Mouse (Mus musculus) olfactory bulb, adult 2 months (tissue): ENCODE data around the gene Gm48551. TPM values are rescaled to one million over a fixed set of nuclear protein-coding genes. Genes with fewer than 3 reads are reported as not detected.

Experiments used
- H3K27ac ChIP-seq: fragments of 200-500 bp; 2 replicates; pipeline ENCODE4 v1.5.1; 2012; ENCODE audit warnings: low read depth, low read length; ENCODE audit not compliant: insufficient read depth
- H3K4me1 ChIP-seq: fragments of 200-500 bp; 2 replicates; pipeline ENCODE4 v1.6.1; 2012; ENCODE audit warnings: low read length; ENCODE audit not compliant: control insufficient read depth, insufficient read depth
- H3K4me3 ChIP-seq: fragments of 200-500 bp; 2 replicates; pipeline ENCODE4 v1.5.1; 2012; ENCODE audit warnings: mild to moderate bottlenecking, low read depth, low read length, moderate library complexity; ENCODE audit not compliant: insufficient read depth
- CTCF ChIP-seq: fragments of 200-500 bp; IDR thresholded peaks from 2 replicates; pipeline ENCODE4 v1.5.1; 2012; ENCODE audit warnings: low read depth, mild to moderate bottlenecking, low read length, moderate library complexity; ENCODE audit not compliant: insufficient read depth
- POLR2A ChIP-seq: fragments of 200-500 bp; IDR thresholded peaks from 2 replicates; pipeline ENCODE4 v1.6.1; 2012; ENCODE audit warnings: mild to moderate bottlenecking, low read depth, low read length, moderate library complexity; ENCODE audit not compliant: insufficient read depth
- WGBS: fragments of 180-500 bp; shearing (Covaris S2); methylation state at CpG from one replicate; pipeline ENCODE4 v1.1.7; 2018; 5-methylcytosine and 5-hydroxymethylcytosine counted together
- polyA plus RNA-seq: library from polyadenylated mRNA; stranded (reverse); fragments of >200 nt; gene quantifications from 2 replicates; pipeline ENCODE4 v1.2.4, GENCODE M21; 2012; ENCODE audit warnings: low replicate concordance; ENCODE audit not compliant: missing spikeins, insufficient read depth, insufficient read length

Gene Gm48551
- polyA plus RNA-seq, 1 experiment = not detected

DNA sequence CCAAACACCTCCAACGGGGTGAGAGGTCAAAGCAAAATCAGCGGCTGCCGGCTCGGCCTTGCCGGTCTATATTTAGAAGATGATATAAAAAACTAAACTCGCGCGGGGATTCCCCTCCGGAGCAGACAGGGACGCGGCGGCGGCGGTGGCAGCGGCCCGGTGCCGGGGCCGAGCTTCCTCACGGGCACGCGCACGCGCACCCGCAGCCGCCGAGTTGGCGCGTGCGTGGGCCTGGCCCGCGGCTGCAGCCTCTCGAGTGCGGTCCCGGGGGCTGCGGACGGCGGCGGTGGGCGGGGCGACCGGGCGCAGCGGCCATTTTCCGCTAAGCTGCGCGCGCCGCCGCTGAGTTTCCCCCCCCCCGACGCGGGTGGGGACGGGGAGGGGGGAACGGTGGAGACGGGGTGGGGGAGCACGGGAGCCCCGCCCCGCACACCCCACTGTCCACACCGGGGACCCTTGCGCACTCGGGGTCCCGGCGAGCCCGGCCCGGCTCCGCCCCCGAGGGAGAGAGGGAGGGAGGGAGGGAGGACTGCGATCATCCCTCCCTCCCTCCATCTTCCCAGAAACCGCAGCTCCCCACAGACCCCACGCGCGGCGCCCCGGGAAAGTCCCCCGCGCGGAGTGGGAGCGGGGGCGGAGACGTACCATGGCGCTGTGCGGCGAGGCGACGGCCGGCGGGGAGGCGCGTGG is 46.0 kb downstream of the Gm48551 start:
- H3K27ac ChIP-seq = peak overlapping the region; percentile 87
- 0 out of 2 replicates have a peak, but pooled peaks have one; percentile 7 for TF ChIP-seq POLR2A
- no peak for TF ChIP-seq CTCF
- H3K4me1 ChIP-seq = peaks cover 65% of the 10 kb centered on the region
- 1% methylated on average over 81 of the region's 89 CpGs for WGBS
- H3K4me3 ChIP-seq = peak overlapping the region; percentile 86

DNA sequence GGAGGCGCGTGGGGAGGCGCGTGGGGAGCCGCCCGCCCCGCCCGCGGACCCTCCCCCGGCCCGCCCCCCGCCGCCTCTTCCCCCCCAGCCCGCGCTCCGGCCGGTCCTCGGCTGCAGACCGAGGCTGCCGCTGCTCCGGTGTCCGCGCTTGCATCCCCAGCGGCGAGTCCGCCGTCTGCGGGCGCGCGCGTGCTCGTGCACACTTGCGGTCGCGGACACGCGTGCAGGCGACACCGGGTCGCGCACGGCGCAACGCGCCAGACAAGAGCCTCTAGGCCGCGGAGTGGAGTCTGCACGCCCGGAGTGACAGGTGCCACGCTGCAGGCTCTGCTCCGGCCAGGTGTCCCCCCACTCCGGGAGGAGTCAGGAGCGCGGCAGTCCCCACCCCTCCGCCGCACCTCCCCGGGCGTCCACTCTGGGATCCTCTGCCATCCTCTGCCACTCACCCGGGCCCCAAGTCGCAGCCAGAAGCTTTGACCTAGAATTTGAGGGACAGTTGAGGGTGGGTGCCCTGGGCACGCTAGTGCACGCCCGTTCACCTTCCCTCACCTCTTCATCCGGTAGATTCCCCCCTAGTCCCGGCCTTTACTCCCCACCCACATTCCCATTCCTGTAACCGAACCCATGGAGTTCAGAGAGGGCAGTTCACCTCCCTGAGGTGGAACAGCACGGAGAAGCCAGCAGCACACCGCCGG is 46.7 kb downstream of the Gm48551 start:
- 2% methylated on average over 55 of the region's 70 CpGs for WGBS
- peak overlapping the region; percentile 87 for H3K27ac ChIP-seq
- TF ChIP-seq CTCF (no peak), POLR2A (peak; percentile 73)
- peaks cover 60% of the 10 kb centered on the region for H3K4me1 ChIP-seq
- peak overlapping the region; percentile 86 for H3K4me3 ChIP-seq

DNA sequence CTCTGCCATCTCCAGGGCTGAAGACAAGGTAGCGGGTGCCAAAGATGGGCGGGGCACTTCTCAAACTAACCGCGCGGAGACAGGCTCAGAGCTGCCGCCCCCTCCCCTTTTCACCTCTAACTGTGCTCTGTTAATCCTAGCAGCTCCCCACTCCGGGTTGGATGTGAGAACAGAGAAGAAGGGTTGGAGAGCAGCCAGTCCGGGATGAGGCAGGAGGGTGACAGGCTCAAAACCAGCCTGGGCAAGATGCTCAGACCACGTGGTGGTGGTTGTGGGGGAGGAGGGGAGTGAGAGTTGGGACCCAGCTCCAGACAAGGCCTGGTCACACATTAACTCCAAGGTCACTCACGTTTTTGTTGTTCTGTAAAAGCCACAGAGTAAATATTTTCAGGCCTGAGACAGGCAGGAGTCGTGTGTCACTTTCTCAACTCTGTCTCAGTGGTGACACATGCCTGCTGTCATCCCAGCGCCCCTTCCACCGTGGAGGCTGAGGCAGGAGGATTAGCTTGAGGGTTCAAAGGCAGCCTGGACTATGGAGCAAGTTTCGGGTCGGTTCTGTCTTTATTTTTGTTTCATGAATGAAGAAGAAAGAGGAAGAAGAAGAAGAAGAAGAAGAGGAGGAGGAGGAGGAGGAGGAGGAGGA is 47.4 kb downstream of the Gm48551 start:
- H3K4me3 ChIP-seq = peak overlapping the region; percentile 86
- TF ChIP-seq CTCF = no peak
- TF ChIP-seq POLR2A = no peak
- peaks cover 53% of the 10 kb centered on the region for H3K4me1 ChIP-seq
- WGBS = 21% methylated on average over 15 of the region's 15 CpGs
- peak overlapping the region; percentile 83; the same call in 1 of the 2 replicates for H3K27ac ChIP-seq

DNA sequence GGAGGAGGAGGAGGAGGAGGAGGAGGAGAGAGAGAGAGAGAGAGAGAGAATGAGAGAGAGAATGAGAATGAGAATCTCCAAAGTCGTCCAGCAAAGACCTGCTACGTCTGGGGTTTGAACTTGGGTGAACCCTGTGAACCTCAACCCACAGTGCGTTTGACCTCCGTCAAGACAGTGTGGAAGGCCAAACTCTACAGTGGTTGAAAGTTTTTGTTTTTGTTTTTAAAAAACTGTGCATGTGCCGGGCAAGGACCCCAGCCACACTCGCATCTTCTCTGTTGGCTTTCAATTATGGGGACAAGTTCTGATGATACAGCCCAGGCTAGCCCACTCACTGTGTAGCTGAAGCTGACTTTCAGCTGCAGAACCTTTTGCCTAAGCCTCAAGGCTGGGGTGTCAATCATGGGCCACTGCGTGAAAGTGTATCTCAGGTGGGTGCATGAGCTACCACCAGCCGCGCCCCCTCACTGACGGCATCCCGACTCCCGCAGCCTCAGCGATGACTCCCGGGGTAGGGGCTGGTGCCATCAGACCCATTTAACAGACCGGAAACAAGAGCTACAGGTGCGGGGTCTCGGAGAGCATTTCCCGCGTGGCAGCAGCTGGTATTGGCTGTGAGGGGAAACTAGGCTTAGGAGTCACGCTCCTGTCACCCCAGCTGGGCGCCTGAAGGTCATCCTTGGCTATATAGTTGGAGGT is 48.1 kb downstream of the Gm48551 start:
- Histone ChIP-seq H3K4me3 (peak overlapping the region; percentile 23), H3K4me1 (peaks cover 47% of the 10 kb centered on the region), H3K27ac (peak overlapping the region; percentile 29)
- 53% methylated on average over 21 of the region's 21 CpGs for WGBS
- TF ChIP-seq POLR2A = no peak
- peak; percentile 50; the same call in 1 of the 2 replicates for TF ChIP-seq CTCF

DNA sequence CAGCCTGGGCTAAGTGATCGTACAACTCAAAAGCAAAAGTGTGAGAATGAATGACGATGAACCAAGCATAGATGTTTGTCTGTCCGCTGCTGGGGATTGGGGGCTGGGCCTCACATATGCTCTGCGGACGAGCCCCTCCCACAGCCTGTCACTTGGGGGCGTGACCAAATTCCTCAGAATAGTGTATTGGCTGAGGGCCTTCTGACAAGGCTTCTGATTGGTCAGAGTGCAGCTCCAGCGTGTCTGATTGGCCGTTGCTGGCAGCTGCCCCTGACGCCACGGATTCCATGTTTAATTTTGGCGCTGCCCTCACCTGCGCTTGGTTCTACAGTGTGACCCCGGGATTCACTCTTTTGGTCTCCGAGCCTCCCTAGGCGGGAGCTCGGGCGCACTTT is 48.6 kb downstream of the Gm48551 start:
- Histone ChIP-seq H3K27ac (peak overlapping the region; percentile 56), H3K4me1 (peaks cover 45% of the 10 kb centered on the region), H3K4me3 (peak overlapping the region; percentile 38)
- 1% methylated on average over 17 of the region's 17 CpGs for WGBS
- no peak for TF ChIP-seq POLR2A

DNA sequence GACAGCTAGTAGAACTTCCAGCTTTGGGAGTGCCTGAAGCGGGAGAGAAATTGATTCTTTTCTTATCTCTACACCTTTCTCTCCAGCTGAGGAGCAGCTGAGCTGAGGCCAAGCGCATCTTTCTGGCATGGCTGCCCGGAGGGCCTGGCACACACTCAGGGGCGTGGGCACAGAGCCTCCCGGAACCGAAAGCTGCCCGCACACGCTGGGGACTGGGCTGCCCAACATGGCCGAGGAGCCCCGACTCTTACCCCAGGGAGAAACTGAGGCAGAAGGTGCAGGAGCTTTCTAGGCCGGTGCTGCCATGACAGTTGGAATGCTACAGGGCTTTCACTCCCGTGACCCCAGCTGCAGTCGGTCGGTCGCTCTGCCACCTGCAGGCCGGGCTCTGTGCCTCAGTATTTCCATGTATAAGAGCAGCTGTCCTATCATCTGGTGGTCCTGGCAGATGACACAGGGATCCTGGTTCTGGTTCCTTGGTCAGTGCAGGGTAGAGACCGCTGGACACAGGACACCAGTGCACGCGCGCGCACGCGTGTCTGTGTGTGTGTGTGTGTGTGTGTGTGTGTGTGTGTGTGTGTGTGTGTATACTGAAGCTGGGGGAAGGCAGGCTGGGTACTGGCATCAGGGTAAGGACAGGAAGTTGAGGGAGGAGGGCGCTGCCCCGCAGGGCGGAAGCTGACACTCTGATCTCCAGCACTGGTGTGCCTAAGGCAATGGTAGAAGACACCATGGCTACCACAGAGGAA is 49.4 kb downstream of the Gm48551 start:
- TF ChIP-seq POLR2A (no peak), CTCF (no peak)
- H3K27ac ChIP-seq = peak overlapping the region; percentile 56; the same call in 1 of the 2 replicates
- H3K4me1 ChIP-seq = peaks cover 45% of the 10 kb centered on the region
- 57% methylated on average over 26 of the region's 26 CpGs for WGBS
- H3K4me3 ChIP-seq = no peak overlapping the region

DNA sequence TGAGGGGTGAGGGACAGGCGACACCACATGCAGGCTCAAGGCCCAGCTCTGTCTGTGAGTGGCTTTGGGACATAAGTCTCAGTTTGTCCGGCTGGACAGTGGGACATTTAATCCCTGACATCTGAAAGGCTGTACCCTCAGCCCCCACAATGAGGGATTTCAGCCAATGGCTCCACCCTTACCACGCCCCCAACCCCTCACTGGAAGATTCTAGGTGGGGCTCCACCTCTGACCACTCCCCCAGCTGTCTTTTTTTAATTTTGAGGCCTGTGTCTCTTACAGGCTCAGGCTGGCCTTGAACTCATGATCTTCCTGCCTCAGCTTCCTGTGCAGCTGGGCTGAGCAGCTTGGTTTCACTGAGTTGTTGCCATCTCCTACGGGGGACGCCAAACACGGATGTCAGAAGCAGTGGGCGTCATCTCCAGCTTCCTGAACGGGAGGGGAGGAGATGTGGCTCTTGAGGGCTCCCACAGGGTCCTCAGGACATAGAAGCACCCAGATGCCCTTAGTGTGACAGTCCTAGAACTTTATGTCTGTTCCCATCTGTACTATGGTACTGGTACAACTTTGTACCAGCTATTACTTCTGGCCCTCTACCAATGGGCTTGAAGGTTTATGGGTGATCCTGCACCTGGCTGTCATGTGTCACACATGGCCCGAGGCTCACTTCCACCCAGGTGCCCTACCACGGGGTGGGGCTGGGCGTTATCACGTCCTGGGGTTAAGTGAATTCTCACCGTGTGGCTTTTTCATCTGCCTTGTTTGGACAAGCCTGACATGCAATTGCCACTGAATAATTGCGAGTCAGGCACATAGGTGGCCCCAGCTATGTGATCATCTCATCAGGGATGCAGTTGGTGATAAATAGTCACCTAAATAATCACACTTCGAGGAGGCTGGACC is 50.3 kb downstream of the Gm48551 start:
- no peak for TF ChIP-seq CTCF
- TF ChIP-seq POLR2A = no peak
- Histone ChIP-seq H3K27ac (peak overlapping the region; percentile 24; the same call in 1 of the 2 replicates), H3K4me3 (no peak overlapping the region), H3K4me1 (peaks cover 40% of the 10 kb centered on the region)
- WGBS = 55% methylated on average over 15 of the region's 15 CpGs
